8 mouse cellular contexts compared by ENCODE assay signal in the genomic region with DNA sequence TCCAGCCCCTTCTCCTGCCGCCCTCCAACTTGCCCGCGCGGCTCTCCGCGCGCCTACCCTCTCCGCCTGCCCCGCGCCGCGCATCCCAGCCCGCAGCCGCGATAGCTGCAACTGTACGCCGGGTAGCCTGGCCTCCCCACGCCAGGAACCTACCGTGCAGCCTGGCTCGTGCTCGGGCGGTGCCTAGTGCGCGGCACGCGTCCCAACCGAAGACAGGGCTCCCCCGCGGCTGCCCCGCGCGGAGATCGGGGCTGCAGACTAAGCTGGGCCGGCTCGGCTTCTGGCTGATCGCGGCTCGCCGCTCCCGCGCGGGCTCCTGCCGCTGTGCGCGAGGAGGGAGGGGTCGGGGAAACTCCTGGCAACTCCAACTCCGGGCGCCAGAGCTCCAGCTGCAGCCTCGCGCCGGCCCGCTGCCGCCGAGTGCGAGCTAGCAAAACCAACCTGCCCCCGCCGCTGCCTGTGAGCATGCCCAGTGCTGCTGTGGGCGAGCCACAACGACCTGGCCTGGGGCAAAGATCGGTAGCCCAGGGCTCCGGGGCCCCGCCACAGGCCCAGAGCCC. TPM values are rescaled to one million over a fixed set of nuclear protein-coding genes. Genes with fewer than 3 reads are reported as not detected.
DNase-seq lines count a peak whose midpoint lies in the region; ATAC-seq lines count a peak whose summit lies in the region.

No protein-coding gene starts in this region.

- peak overlapping the region; percentile 73 for H3K27ac ChIP-seq in hindbrain, embryonic 16.5 days (ENCODE audit: low read depth, low read length)

- peak overlapping the region; percentile 76 for H3K9ac ChIP-seq in hindbrain, embryonic 16.5 days (ENCODE audit: low read depth, low read length)

- WGBS in hindbrain, embryonic 16.5 days = under 1% methylated on average over 46 of the region's 62 CpGs

- peak; percentile 90 for DNase-seq in ZHBTc4 (ENCODE audit: low read depth, low spot score)
- peak; percentile 38 to 69 for DNase-seq in cerebellum, postnatal 4 days (ENCODE audit: low spot score in 2 of 2)
- DNase-seq in gastrocnemius, postnatal 10 days = peak; percentile 78
- DNase-seq in left cerebral cortex, adult 8-10 months (ENCODE audit: low spot score in 2 of 2) = peak; percentile 65 to 76
- peak; percentile 79 for DNase-seq in lung, postnatal 36 days
- peak; percentile 43 for DNase-seq in retina, postnatal 7 days (ENCODE audit: low read depth, low spot score)
- peak; percentile 68 to 79 for DNase-seq in urinary bladder, postnatal 4 days (ENCODE audit: low spot score in 2 of 2)

- H3K27me3 ChIP-seq in hindbrain, embryonic 16.5 days (replicated peaks; ENCODE audit: control insufficient read depth, insufficient read depth, low read length) = no peaks in the 10 kb centered on the region

- H3K9me3 ChIP-seq in hindbrain, embryonic 16.5 days (ENCODE audit: control insufficient read depth, low read length) = no peaks in the 10 kb centered on the region

- H3K4me3 ChIP-seq in hindbrain, embryonic 16.5 days (ENCODE audit: low read length) = peak overlapping the region; percentile 74

- peak; percentile 90 for ATAC-seq in hindbrain, embryonic 16.5 days

- H3K4me2 ChIP-seq in hindbrain, embryonic 16.5 days (ENCODE audit: low read length) = peak overlapping the region; percentile 97

- H3K4me1 ChIP-seq in hindbrain, embryonic 16.5 days (ENCODE audit: control insufficient read depth, insufficient read depth, low read depth, low read length) = peaks cover 8% of the 10 kb centered on the region

- H3K36me3 ChIP-seq in hindbrain, embryonic 16.5 days (ENCODE audit: control insufficient read depth, insufficient read depth, low read length) = no peaks in the 10 kb centered on the region

RNA-seq across cellular contexts. Expression of gene Stxbp6, which starts 0.4 kb away (rescaled TPM):
- total RNA-seq in gastrocnemius, postnatal 10 days (2021) = 10 to 100 TPM; 11.4 to 11.7 TPM
- polyA plus RNA-seq in hindbrain, embryonic 16.5 days (2015; fragmentation: Nextera tagmentation; extraction: Ambion mirVana) = 21.6 and 22.6 TPM in 2 replicates
- 10 to 100 TPM; 52.0 to 82.7 (median 62.7) TPM for total RNA-seq in left cerebral cortex, adult 8-10 months (2022)

Comparison
In these comparisons a context has a peak if more than half of its experiments do, and no peak if none do; other contexts are left out.
1. Peak in every context shown above with its lines: DNase-seq, ATAC-seq, H3K4me3 ChIP-seq and H3K27ac ChIP-seq.
2. RNA of gene Stxbp6, which starts 0.4 kb away (total RNA-seq): 52.0 to 82.7 TPM in left cerebral cortex, adult 8-10 months; 11.4 to 11.7 TPM in gastrocnemius, postnatal 10 days; every median in the first group is over 4 times any median in the second.